Mouse (Mus musculus): ENCODE data around the gene Gli3. TPM values are rescaled to one million over a fixed set of nuclear protein-coding genes. Genes with fewer than 3 reads are reported as not detected.

The Gli3 gene
- total and polyA plus RNA-seq, 2 experiments from 2014 or later, result 1.9 to 8.1 TPM

GRCm38 (mm10) chr13:15517048-15517760, 54.2 kb downstream of the Gli3 start:
- Histone ChIP-seq H3K9ac (replicated peaks; ENCODE audit: low read depth, low read length) (no peak overlapping the region), H3K27ac (ENCODE audit: low read depth) (no peak overlapping the region), H3K27me3 (ENCODE audit: control insufficient read depth, insufficient read depth, low read length) (no peaks in the 10 kb centered on the region), H3K9me3 (replicated peaks; ENCODE audit: control insufficient read depth, low read length) (no peaks in the 10 kb centered on the region), H3K36me3 (replicated peaks; ENCODE audit: control insufficient read depth, insufficient read depth, low read length) (no peaks in the 10 kb centered on the region), H3K4me3 (ENCODE audit: low read depth, low read length) (no peak overlapping the region), H3K4me2 (ENCODE audit: low read depth, low read length) (no peak overlapping the region), H3K4me1 (ENCODE audit: control insufficient read depth, insufficient read depth) (no peaks in the 10 kb centered on the region)
- no peak for DNase-seq (ENCODE audit: low spot score)
- no peak for ATAC-seq (ENCODE audit: insufficient read depth, low read depth)
- WGBS, result 85% methylated on average over 9 of the region's 9 CpGs
- TF ChIP-seq EP300 (IDR thresholded peaks at IDR 0.05; ENCODE audit: low read depth) (no peak), CTCF (IDR thresholded peaks at IDR 0.05; ENCODE audit: low read depth) (no peak)

GRCm38 (mm10) chr13:15520353-15520752, 57.3 kb downstream of the Gli3 start:
- ATAC-seq (ENCODE audit: insufficient read depth, low read depth) (no peak), DNase-seq (ENCODE audit: low spot score) (no peak)
- Histone ChIP-seq H3K4me3 (ENCODE audit: low read depth, low read length) (no peak overlapping the region), H3K9me3 (replicated peaks; ENCODE audit: control insufficient read depth, low read length) (no peaks in the 10 kb centered on the region), H3K4me1 (ENCODE audit: control insufficient read depth, insufficient read depth) (no peaks in the 10 kb centered on the region), H3K36me3 (replicated peaks; ENCODE audit: control insufficient read depth, insufficient read depth, low read length) (no peaks in the 10 kb centered on the region), H3K9ac (replicated peaks; ENCODE audit: low read depth, low read length) (no peak overlapping the region), H3K27ac (ENCODE audit: low read depth) (no peak overlapping the region), H3K4me2 (ENCODE audit: low read depth, low read length) (no peak overlapping the region), H3K27me3 (ENCODE audit: control insufficient read depth, insufficient read depth, low read length) (no peaks in the 10 kb centered on the region)
- TF ChIP-seq CTCF (IDR thresholded peaks at IDR 0.05; ENCODE audit: low read depth) (no peak), EP300 (IDR thresholded peaks at IDR 0.05; ENCODE audit: low read depth) (no peak)
- WGBS, result 82% methylated on average over 2 of the region's 2 CpGs

GRCm38 (mm10) chr13:15522153-15522552, 59.1 kb downstream of the Gli3 start:
- no peak overlapping the region for H3K4me2 ChIP-seq (ENCODE audit: low read depth, low read length)
- no peak overlapping the region for H3K27ac ChIP-seq (ENCODE audit: low read depth)
- H3K9ac ChIP-seq (replicated peaks; ENCODE audit: low read depth, low read length), result no peak overlapping the region
- WGBS, result 56% methylated on average over 3 of the region's 3 CpGs
- H3K4me1 ChIP-seq (ENCODE audit: control insufficient read depth, insufficient read depth), result no peaks in the 10 kb centered on the region
- no peak overlapping the region for H3K4me3 ChIP-seq (ENCODE audit: low read depth, low read length)
- TF ChIP-seq CTCF (IDR thresholded peaks at IDR 0.05; ENCODE audit: low read depth) (no peak), EP300 (IDR thresholded peaks at IDR 0.05; ENCODE audit: low read depth) (no peak)
- no peaks in the 10 kb centered on the region for H3K27me3 ChIP-seq (ENCODE audit: control insufficient read depth, insufficient read depth, low read length)
- DNase-seq (ENCODE audit: low spot score), result no peak
- no peak for ATAC-seq (ENCODE audit: insufficient read depth, low read depth)
- no peaks in the 10 kb centered on the region for H3K36me3 ChIP-seq (replicated peaks; ENCODE audit: control insufficient read depth, insufficient read depth, low read length)
- no peaks in the 10 kb centered on the region for H3K9me3 ChIP-seq (replicated peaks; ENCODE audit: control insufficient read depth, low read length)

- 76% methylated on average over 8 of the region's 8 CpGs for WGBS
- H3K9me3 ChIP-seq (replicated peaks; ENCODE audit: control insufficient read depth, low read length), result no peaks in the 10 kb centered on the region
- no peak overlapping the region for H3K9ac ChIP-seq (replicated peaks; ENCODE audit: low read depth, low read length)
- H3K4me2 ChIP-seq (ENCODE audit: low read depth, low read length), result no peak overlapping the region
- ATAC-seq (ENCODE audit: insufficient read depth, low read depth) (no peak), DNase-seq (ENCODE audit: low spot score) (no peak)
- no peaks in the 10 kb centered on the region for H3K36me3 ChIP-seq (replicated peaks; ENCODE audit: control insufficient read depth, insufficient read depth, low read length)
- H3K4me1 ChIP-seq (ENCODE audit: control insufficient read depth, insufficient read depth), result no peaks in the 10 kb centered on the region
- no peaks in the 10 kb centered on the region for H3K27me3 ChIP-seq (ENCODE audit: control insufficient read depth, insufficient read depth, low read length)
- H3K27ac ChIP-seq (ENCODE audit: low read depth), result no peak overlapping the region
- H3K4me3 ChIP-seq (ENCODE audit: low read depth, low read length), result no peak overlapping the region
- TF ChIP-seq EP300 (IDR thresholded peaks at IDR 0.05; ENCODE audit: low read depth) (no peak), CTCF (IDR thresholded peaks at IDR 0.05; ENCODE audit: low read depth) (no peak)
Observed at GRCm38 (mm10) chr13:15524208-15524607, 61.2 kb downstream of the Gli3 start.

GRCm38 (mm10) chr13:15526691-15527090, 63.7 kb downstream of the Gli3 start:
- no peaks in the 10 kb centered on the region for H3K4me1 ChIP-seq (ENCODE audit: control insufficient read depth, insufficient read depth)
- no peak overlapping the region for H3K4me3 ChIP-seq (ENCODE audit: low read depth, low read length)
- ATAC-seq (ENCODE audit: insufficient read depth, low read depth), result no peak
- WGBS, result 72% methylated on average over 4 of the region's 4 CpGs
- no peak for DNase-seq (ENCODE audit: low spot score)
- TF ChIP-seq CTCF (IDR thresholded peaks at IDR 0.05; ENCODE audit: low read depth), result no peak
- TF ChIP-seq EP300 (IDR thresholded peaks at IDR 0.05; ENCODE audit: low read depth), result no peak
- H3K9me3 ChIP-seq (replicated peaks; ENCODE audit: control insufficient read depth, low read length), result no peaks in the 10 kb centered on the region
- H3K36me3 ChIP-seq (replicated peaks; ENCODE audit: control insufficient read depth, insufficient read depth, low read length), result no peaks in the 10 kb centered on the region
- no peak overlapping the region for H3K9ac ChIP-seq (replicated peaks; ENCODE audit: low read depth, low read length)
- H3K4me2 ChIP-seq (ENCODE audit: low read depth, low read length), result no peak overlapping the region
- H3K27ac ChIP-seq (ENCODE audit: low read depth), result no peak overlapping the region
- H3K27me3 ChIP-seq (ENCODE audit: control insufficient read depth, insufficient read depth, low read length), result no peaks in the 10 kb centered on the region

- 66% methylated on average over 3 of the region's 3 CpGs for WGBS
- DNase-seq (ENCODE audit: low spot score) (no peak), ATAC-seq (ENCODE audit: insufficient read depth, low read depth) (no peak)
- no peak overlapping the region for H3K27ac ChIP-seq (ENCODE audit: low read depth)
- no peaks in the 10 kb centered on the region for H3K36me3 ChIP-seq (replicated peaks; ENCODE audit: control insufficient read depth, insufficient read depth, low read length)
- no peak overlapping the region for H3K9ac ChIP-seq (replicated peaks; ENCODE audit: low read depth, low read length)
- no peak overlapping the region for H3K4me2 ChIP-seq (ENCODE audit: low read depth, low read length)
- TF ChIP-seq CTCF (IDR thresholded peaks at IDR 0.05; ENCODE audit: low read depth) (no peak), EP300 (IDR thresholded peaks at IDR 0.05; ENCODE audit: low read depth) (no peak)
- no peaks in the 10 kb centered on the region for H3K4me1 ChIP-seq (ENCODE audit: control insufficient read depth, insufficient read depth)
- no peaks in the 10 kb centered on the region for H3K9me3 ChIP-seq (replicated peaks; ENCODE audit: control insufficient read depth, low read length)
- H3K4me3 ChIP-seq (ENCODE audit: low read depth, low read length), result no peak overlapping the region
- H3K27me3 ChIP-seq (ENCODE audit: control insufficient read depth, insufficient read depth, low read length), result no peaks in the 10 kb centered on the region
Observed at GRCm38 (mm10) chr13:15531568-15531967, 68.5 kb downstream of the Gli3 start.
